Mouse (Mus musculus): ENCODE results near the gene Tmem38a. TPM values are rescaled to one million over a fixed set of nuclear protein-coding genes. Genes with fewer than 3 reads are reported as not detected.

The Tmem38a gene
- total RNA-seq, 2 experiments from 2014 or later = not detected

GRCm38 (mm10) chr8:72579374-72579773 is 7.5 kb downstream of the Tmem38a start:
- no peak for ATAC-seq (replicated peaks; ENCODE audit: low FRiP score, poor library complexity, severe bottlenecking)

GRCm38 (mm10) chr8:72583056-72583771 is 11.4 kb downstream of the Tmem38a start:
- no peak for ATAC-seq (replicated peaks; ENCODE audit: low FRiP score, poor library complexity, severe bottlenecking)

GRCm38 (mm10) chr8:72584390-72584789 is 12.5 kb downstream of the Tmem38a start:
- ATAC-seq (replicated peaks; ENCODE audit: low FRiP score, poor library complexity, severe bottlenecking) = no peak

- ATAC-seq (replicated peaks; ENCODE audit: low FRiP score, poor library complexity, severe bottlenecking) = no peak
Observed at GRCm38 (mm10) chr8:72587806-72588205, 16.0 kb downstream of the Tmem38a start.

- no peak for ATAC-seq (replicated peaks; ENCODE audit: low FRiP score, poor library complexity, severe bottlenecking)
Observed at GRCm38 (mm10) chr8:72588865-72589264, 17.0 kb downstream of the Tmem38a start.

- ATAC-seq (replicated peaks; ENCODE audit: low FRiP score, poor library complexity, severe bottlenecking) = no peak
Observed at GRCm38 (mm10) chr8:72589286-72589685, 17.4 kb downstream of the Tmem38a start.

- no peak for ATAC-seq (replicated peaks; ENCODE audit: low FRiP score, poor library complexity, severe bottlenecking)
Observed at GRCm38 (mm10) chr8:72590198-72590597, 18.3 kb downstream of the Tmem38a start.

Other genes with a start within 250 kb of the Tmem38a start
- gene Eps15l1, start 150.6 kb upstream of the Tmem38a start, total RNA-seq (2015; ENCODE audit: low replicate concordance) = 141 and 151 TPM in 2 replicates
- gene Eps15l1, start 150.6 kb upstream of the Tmem38a start, total RNA-seq (2017; ENCODE audit: low replicate concordance) = 109 and 118 TPM in 2 replicates
- gene Calr3, start 128.2 kb upstream of the Tmem38a start, total RNA-seq (2015; ENCODE audit: low replicate concordance) = not detected in 2 replicates
- not detected in 2 replicates for gene Calr3, start 128.2 kb upstream of the Tmem38a start, total RNA-seq (2017; ENCODE audit: low replicate concordance)
- gene 1700030K09Rik, start 128.2 kb upstream of the Tmem38a start, total RNA-seq (2015; ENCODE audit: low replicate concordance) = 0.84 TPM in 1 of 2 replicates, not detected in the other
- 1.4 and 1.8 TPM in 2 replicates for gene 1700030K09Rik, start 128.2 kb upstream of the Tmem38a start, total RNA-seq (2017; ENCODE audit: low replicate concordance)
- gene Cherp, start 96.8 kb upstream of the Tmem38a start, total RNA-seq (2015; ENCODE audit: low replicate concordance) = 52.4 and 63.1 TPM in 2 replicates
- gene Cherp, start 96.8 kb upstream of the Tmem38a start, total RNA-seq (2017; ENCODE audit: low replicate concordance) = 14.8 and 18.6 TPM in 2 replicates
- 18.7 and 19.3 TPM in 2 replicates for gene Slc35e1, start 79.4 kb upstream of the Tmem38a start, total RNA-seq (2015; ENCODE audit: low replicate concordance)
- 27.1 and 29.0 TPM in 2 replicates for gene Slc35e1, start 79.4 kb upstream of the Tmem38a start, total RNA-seq (2017; ENCODE audit: low replicate concordance)
- gene Med26, start 23.8 kb upstream of the Tmem38a start, total RNA-seq (2015; ENCODE audit: low replicate concordance) = 5.4 and 6.8 TPM in 2 replicates
- gene Med26, start 23.8 kb upstream of the Tmem38a start, total RNA-seq (2017; ENCODE audit: low replicate concordance) = 7.3 and 8.7 TPM in 2 replicates
- 18.4 and 20.2 TPM in 2 replicates for gene Smim7, start 967 bp upstream of the Tmem38a start, total RNA-seq (2015; ENCODE audit: low replicate concordance)
- gene Smim7, start 967 bp upstream of the Tmem38a start, total RNA-seq (2017; ENCODE audit: low replicate concordance) = 11.6 and 22.6 TPM in 2 replicates
- 8.3 TPM in 1 of 2 replicates, not detected in the other for gene Nwd1, start 74.7 kb downstream of the Tmem38a start, total RNA-seq (2015; ENCODE audit: low replicate concordance)
- gene Nwd1, start 74.7 kb downstream of the Tmem38a start, total RNA-seq (2017; ENCODE audit: low replicate concordance) = 0.51 TPM in 1 of 2 replicates, not detected in the other
- gene Sin3b, start 151.2 kb downstream of the Tmem38a start, total RNA-seq (2015; ENCODE audit: low replicate concordance) = 13.8 and 26.3 TPM in 2 replicates
- 19.5 and 34.8 TPM in 2 replicates for gene Sin3b, start 151.2 kb downstream of the Tmem38a start, total RNA-seq (2017; ENCODE audit: low replicate concordance)
- not detected in 2 replicates for gene F2rl3, start 189.8 kb downstream of the Tmem38a start, total RNA-seq (2015; ENCODE audit: low replicate concordance)
- not detected in 2 replicates for gene F2rl3, start 189.8 kb downstream of the Tmem38a start, total RNA-seq (2017; ENCODE audit: low replicate concordance)